Mouse (Mus musculus) intestine, embryonic 15.5 days (tissue): ENCODE measurements around the gene Rassf3. TPM values are rescaled to one million over a fixed set of nuclear protein-coding genes. Genes with fewer than 3 reads are reported as not detected.
A peak's percentile ranks its signal among the peaks of the same experiment; 100 is the strongest.

Source experiments
- ATAC-seq: fragments of 200-750 bp; cut with Nextera tagmentation; 2 replicates; pipeline ENCODE4 v1.8.0; 2017; ENCODE audit warnings: moderate TSS enrichment, moderate library complexity
- H3K27ac ChIP-seq: fragments of 300-500 bp; sonication (generic); 2 replicates; pipeline ENCODE4 v1.5.1; 2015; ENCODE audit warnings: mild to moderate bottlenecking, inconsistent platforms
- H3K27me3 ChIP-seq: fragments of 300-500 bp; sonication (generic); replicated peaks from 2 replicates; pipeline ENCODE4 v1.6.1; 2015; ENCODE audit warnings: inconsistent platforms
- H3K36me3 ChIP-seq: fragments of 300-500 bp; sonication (generic); 2 replicates; pipeline ENCODE4 v1.6.1; 2015; ENCODE audit warnings: inconsistent platforms
- H3K4me1 ChIP-seq: fragments of 300-500 bp; sonication (generic); replicated peaks from 2 replicates; pipeline ENCODE4 v1.6.1; 2015; ENCODE audit warnings: inconsistent platforms
- H3K4me2 ChIP-seq: fragments of 300-500 bp; sonication (generic); replicated peaks from 2 replicates; pipeline ENCODE4 v1.6.1; 2015; ENCODE audit warnings: mild to moderate bottlenecking, inconsistent platforms
- H3K4me3 ChIP-seq: fragments of 300-500 bp; sonication (generic); replicated peaks from 2 replicates; pipeline ENCODE4 v1.5.1; 2015; ENCODE audit warnings: inconsistent platforms
- H3K9ac ChIP-seq: fragments of 300-500 bp; sonication (generic); 2 replicates; pipeline ENCODE4 v1.6.1; 2015; ENCODE audit warnings: inconsistent platforms
- H3K9me3 ChIP-seq: fragments of 300-500 bp; sonication (generic); 2 replicates; pipeline ENCODE4 v1.6.1; 2016; ENCODE audit warnings: inconsistent platforms
- WGBS: fragments of 180-500 bp; shearing (Covaris S2); methylation state at CpG from one replicate; pipeline ENCODE4 v1.1.7; 2015; 5-methylcytosine and 5-hydroxymethylcytosine counted together
- polyA plus RNA-seq: library from polyadenylated mRNA; unstranded; fragments of >200 nt; fragmentation: Nextera tagmentation; extraction: Ambion mirVana; gene quantifications from 2 replicates; pipeline ENCODE4 v1.2.1, GENCODE M21; 2015

Gene Rassf3
- polyA plus RNA-seq, 1 experiment from 2014 or later, result 23.5 TPM

DNA sequence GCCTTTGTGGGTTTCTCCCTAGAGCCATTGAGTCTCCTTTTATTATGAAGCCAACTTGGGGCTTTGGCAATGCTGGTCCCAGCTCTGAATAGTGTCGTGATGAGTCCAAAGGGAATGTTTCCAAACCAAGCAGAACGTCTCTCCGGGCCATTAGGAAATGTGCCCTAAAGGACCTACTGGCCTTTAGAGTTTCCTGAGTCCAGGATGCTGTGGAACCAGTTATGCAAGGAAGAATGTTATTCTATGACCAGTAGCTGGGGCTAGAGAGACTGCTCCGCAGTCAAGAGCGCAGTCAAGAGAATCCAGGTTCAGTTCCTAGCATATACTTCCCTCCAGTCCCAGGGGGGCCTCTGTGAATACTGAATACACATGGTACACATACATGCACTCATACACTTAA lies 23.9 kb upstream of the Rassf3 start:
- Histone ChIP-seq H3K36me3 (no peaks in the 10 kb centered on the region), H3K9me3 (no peaks in the 10 kb centered on the region), H3K4me2 (no peak overlapping the region), H3K27ac (peak overlapping the region; percentile 48), H3K4me3 (no peak overlapping the region), H3K27me3 (no peaks in the 10 kb centered on the region), H3K9ac (no peak overlapping the region), H3K4me1 (peaks cover 21% of the 10 kb centered on the region)
- peak; percentile 78 for ATAC-seq
- WGBS, result 58% methylated on average over 5 of the region's 5 CpGs

DNA sequence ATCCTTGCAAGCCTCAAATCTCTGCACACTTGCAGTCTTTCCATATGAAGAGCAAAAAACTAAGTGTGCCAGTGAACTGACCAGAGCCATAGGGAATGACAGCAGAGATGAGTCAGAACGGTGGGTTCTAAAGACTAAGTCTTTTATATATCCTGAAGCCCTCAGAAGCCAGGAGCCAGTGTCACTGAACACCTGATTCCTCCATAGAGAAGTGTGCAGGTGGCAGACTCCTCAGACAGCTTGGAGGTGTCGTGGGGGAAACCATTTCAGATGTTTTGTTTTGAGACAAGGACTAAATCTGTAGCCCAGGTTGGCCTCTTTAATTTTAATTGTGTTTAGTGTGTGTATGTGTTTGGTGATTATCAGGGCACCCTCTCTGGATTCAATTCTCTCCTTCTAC lies 22.9 kb upstream of the Rassf3 start:
- Histone ChIP-seq H3K4me1 (peaks cover 17% of the 10 kb centered on the region), H3K4me3 (no peak overlapping the region), H3K27ac (no peak overlapping the region), H3K9me3 (no peaks in the 10 kb centered on the region), H3K4me2 (no peak overlapping the region), H3K36me3 (no peaks in the 10 kb centered on the region), H3K27me3 (no peaks in the 10 kb centered on the region), H3K9ac (no peak overlapping the region)
- no peak for ATAC-seq
- 57% methylated on average over 2 of the region's 2 CpGs for WGBS

DNA sequence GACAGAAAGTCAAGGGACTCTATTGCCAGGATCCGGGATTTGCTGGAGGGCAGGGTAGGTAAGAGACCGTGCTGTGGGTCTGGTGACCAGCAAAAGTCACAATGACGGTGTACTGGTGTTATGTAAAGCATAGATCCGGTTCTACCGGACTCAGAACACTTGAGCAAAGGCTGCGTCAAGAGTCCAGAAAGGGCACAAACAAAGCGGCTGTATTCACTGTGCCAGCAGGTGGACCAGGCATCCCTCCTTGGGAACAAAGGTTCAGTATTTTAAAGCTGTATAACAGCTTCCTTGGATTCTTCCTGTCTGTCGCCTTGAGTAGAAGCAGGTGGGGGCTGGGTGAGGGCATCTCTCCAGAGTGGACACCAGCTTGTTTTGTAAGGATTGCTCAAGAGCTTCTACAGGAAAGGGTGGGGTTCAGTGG lies 22.3 kb upstream of the Rassf3 start:
- Histone ChIP-seq H3K4me1 (peaks cover 17% of the 10 kb centered on the region), H3K9ac (no peak overlapping the region), H3K9me3 (no peaks in the 10 kb centered on the region), H3K4me2 (no peak overlapping the region; the same call in 1 of the 2 replicates), H3K4me3 (no peak overlapping the region), H3K27me3 (no peaks in the 10 kb centered on the region), H3K36me3 (no peaks in the 10 kb centered on the region), H3K27ac (peak overlapping the region; percentile 45)
- WGBS, result 56% methylated on average over 8 of the region's 8 CpGs
- ATAC-seq, result peak; percentile 34

DNA sequence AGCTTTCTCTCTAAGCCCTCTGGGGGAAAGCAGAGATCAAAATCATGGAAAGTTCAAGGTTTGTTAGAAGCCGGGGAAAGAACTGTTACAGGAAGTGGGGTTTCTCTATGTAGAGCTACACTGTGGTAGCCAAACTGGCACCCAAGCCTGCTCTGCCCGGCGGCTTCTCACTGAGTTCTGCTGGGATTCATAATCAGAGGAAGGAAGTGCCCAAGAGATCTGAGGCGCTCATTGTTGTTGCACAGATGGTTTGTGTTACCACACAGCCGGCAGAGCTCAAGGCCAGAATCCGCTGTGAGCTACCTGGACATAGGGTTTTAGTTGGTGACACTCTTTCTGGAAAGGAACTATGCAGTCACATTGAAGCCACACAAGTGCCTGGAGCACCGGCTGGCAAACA lies 21.8 kb upstream of the Rassf3 start:
- peaks cover 17% of the 10 kb centered on the region for H3K4me1 ChIP-seq
- no peak overlapping the region for H3K9ac ChIP-seq
- no peaks in the 10 kb centered on the region for H3K27me3 ChIP-seq
- no peaks in the 10 kb centered on the region for H3K36me3 ChIP-seq
- ATAC-seq, result no peak
- H3K4me3 ChIP-seq, result no peak overlapping the region
- WGBS, result 79% methylated on average over 7 of the region's 7 CpGs
- H3K27ac ChIP-seq, result peak overlapping the region; percentile 45
- H3K4me2 ChIP-seq, result no peak overlapping the region
- no peaks in the 10 kb centered on the region for H3K9me3 ChIP-seq

DNA sequence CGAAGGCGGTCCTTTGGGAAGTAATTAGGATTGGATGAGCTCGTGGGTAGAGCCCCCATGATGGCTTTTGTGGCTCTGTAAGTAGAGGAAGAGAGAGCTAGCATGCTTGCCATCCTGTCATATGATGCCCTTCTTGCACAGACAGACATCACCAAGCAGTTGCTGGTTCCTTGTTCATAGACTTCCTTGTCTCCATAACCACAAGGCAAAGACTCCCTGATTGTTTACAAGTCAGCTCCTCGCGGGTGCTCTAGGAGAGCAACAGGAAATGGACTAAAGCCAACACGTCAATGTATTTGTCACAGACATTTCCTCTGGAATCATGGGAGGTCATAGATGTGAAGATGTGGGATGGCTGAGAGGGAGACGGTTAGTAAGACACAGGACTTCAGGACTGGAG lies 20.5 kb upstream of the Rassf3 start:
- no peak for ATAC-seq
- no peaks in the 10 kb centered on the region for H3K9me3 ChIP-seq
- H3K36me3 ChIP-seq, result no peaks in the 10 kb centered on the region
- no peak overlapping the region for H3K4me3 ChIP-seq
- H3K27me3 ChIP-seq, result no peaks in the 10 kb centered on the region
- WGBS, result 56% methylated on average over 7 of the region's 7 CpGs
- no peak overlapping the region for H3K9ac ChIP-seq
- peaks cover 17% of the 10 kb centered on the region for H3K4me1 ChIP-seq
- no peak overlapping the region for H3K27ac ChIP-seq
- no peak overlapping the region for H3K4me2 ChIP-seq

DNA sequence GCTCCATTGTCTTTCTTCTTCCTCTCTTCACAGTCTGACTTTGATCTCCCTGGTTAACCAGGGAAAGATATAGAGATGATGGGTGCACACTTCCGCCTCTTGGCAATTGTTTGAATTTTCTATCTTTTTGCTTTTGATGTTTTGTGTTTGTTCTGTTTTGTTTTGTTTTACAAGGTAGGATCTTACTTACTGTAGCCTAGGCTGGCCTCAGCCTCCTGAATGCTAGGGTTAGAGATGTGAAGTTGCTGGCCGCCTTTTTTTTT lies 17.9 kb upstream of the Rassf3 start:
- peaks cover 11% of the 10 kb centered on the region for H3K4me1 ChIP-seq
- no peak overlapping the region for H3K4me3 ChIP-seq
- no peaks in the 10 kb centered on the region for H3K9me3 ChIP-seq
- H3K4me2 ChIP-seq, result no peak overlapping the region
- no peak overlapping the region for H3K27ac ChIP-seq
- no peaks in the 10 kb centered on the region for H3K36me3 ChIP-seq
- WGBS, result 89% methylated on average over 2 of the region's 2 CpGs
- no peak for ATAC-seq
- no peak overlapping the region for H3K9ac ChIP-seq
- no peaks in the 10 kb centered on the region for H3K27me3 ChIP-seq

DNA sequence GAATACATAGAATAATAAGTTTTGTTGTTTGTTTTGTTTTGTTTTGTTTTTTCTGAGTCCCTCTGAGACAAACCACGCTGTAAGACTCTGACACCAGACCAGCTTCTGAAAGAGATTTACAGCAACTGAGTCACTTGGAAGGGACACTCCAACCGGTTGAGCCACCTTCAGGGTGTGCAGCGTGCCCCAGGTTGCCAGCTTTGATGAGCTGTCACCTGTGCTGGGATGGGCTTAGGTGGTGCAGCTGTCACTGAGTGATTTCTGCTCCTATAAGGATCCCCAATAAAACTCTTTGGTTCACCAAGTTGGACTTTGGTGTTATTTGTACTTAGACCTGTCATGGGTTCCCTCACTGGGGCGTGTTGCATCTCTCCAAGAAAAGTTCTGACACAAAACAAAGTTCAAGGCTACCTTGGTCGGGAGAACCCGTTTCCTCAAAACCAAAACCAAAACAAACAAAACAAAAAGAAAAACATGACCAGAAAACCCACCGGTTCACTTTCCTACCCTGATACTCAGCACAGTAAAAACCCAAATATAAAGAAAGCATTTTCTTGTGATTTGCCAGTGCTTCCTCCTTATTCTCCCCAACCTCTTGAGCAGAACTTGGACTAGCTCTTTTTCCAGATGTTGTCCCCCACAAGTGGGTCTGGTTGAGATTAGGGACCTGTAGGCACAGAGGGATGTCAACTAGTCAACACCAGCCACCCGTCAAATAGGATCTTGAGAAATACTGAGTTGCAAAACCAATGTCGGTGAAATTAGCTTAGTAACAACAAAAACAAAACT lies 17.4 kb upstream of the Rassf3 start:
- H3K27me3 ChIP-seq, result no peaks in the 10 kb centered on the region
- H3K4me2 ChIP-seq, result peak overlapping the region; percentile 1; the same call in 1 of the 2 replicates
- 62% methylated on average over 9 of the region's 9 CpGs for WGBS
- H3K36me3 ChIP-seq, result no peaks in the 10 kb centered on the region
- ATAC-seq, result peak; percentile 95
- H3K4me1 ChIP-seq, result peaks cover 10% of the 10 kb centered on the region
- H3K4me3 ChIP-seq, result no peak overlapping the region
- no peak overlapping the region for H3K9ac ChIP-seq
- 0 out of 2 replicates have a peak overlapping the region, but pooled peaks have one; percentile 3 for H3K27ac ChIP-seq
- H3K9me3 ChIP-seq, result no peaks in the 10 kb centered on the region

DNA sequence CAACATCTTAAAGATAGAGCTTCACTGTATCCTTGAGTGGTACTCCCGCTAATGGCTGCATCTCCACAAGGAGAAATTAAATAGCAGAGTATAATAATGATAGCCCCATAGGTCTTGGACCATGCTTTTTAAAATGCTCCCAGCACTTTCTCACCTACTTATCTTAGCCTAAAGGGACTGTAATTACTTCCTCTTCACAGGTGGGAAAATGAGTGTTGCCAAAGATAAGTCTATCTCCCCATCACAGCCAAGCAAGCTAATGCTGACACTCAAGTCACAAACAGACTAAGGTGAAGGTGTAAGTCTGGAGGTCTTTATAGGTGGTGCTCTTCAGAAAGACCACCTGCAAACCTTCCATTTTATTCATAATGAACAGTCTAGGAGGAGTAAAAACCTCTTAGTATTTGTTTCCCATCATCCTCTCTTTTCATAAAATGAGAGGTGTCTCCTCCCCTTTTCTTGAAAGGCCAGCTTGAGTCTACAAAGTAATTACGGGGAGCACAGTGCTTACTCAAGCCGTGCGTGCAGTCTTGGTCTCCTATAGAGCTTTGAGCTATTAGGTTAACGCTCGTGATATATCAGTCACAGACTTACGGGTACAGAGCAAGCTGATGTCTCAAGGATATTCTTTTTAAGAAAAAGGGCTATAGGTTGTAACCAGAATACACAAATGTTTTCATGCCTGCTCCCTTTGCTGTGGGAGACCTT lies 16.6 kb upstream of the Rassf3 start:
- peaks cover 2% of the 10 kb centered on the region; the same call in 1 of the 2 replicates for H3K4me1 ChIP-seq
- H3K9me3 ChIP-seq, result no peaks in the 10 kb centered on the region
- no peaks in the 10 kb centered on the region for H3K27me3 ChIP-seq
- no peaks in the 10 kb centered on the region for H3K36me3 ChIP-seq
- peak overlapping the region; percentile 3; the same call in 1 of the 2 replicates for H3K27ac ChIP-seq
- H3K9ac ChIP-seq, result no peak overlapping the region
- WGBS, result 62% methylated on average over 7 of the region's 7 CpGs
- no peak overlapping the region for H3K4me3 ChIP-seq
- 0 out of 2 replicates have a peak overlapping the region, but pooled peaks have one; percentile 1 for H3K4me2 ChIP-seq
- ATAC-seq, result peak; percentile 68

DNA sequence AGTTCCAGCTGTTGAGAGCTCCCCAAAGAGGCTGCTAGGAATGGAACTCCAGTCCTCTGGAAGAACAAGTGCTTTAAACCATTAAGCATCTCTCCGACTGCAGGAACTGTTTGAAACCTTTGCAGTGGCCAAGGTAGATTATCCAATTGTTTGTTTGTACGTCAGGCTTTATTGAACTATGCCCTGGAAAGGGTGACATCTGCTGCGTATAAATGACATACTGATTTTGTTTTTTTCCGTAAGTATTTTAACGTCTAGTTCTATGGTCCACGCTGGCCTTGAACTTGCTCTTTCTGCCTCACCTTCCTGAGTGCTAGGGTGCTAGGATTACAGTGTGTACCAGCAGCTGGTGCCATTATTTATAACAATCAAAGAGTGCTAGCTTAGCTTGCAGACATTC lies 13.8 kb upstream of the Rassf3 start:
- no peak overlapping the region for H3K4me2 ChIP-seq
- no peaks in the 10 kb centered on the region for H3K36me3 ChIP-seq
- H3K9me3 ChIP-seq, result no peaks in the 10 kb centered on the region
- H3K9ac ChIP-seq, result no peak overlapping the region
- H3K27me3 ChIP-seq, result no peaks in the 10 kb centered on the region
- no peak for ATAC-seq
- 87% methylated on average over 6 of the region's 6 CpGs for WGBS
- no peak overlapping the region for H3K4me3 ChIP-seq
- H3K4me1 ChIP-seq, result no peaks in the 10 kb centered on the region; the same call in 1 of the 2 replicates
- H3K27ac ChIP-seq, result no peak overlapping the region

DNA sequence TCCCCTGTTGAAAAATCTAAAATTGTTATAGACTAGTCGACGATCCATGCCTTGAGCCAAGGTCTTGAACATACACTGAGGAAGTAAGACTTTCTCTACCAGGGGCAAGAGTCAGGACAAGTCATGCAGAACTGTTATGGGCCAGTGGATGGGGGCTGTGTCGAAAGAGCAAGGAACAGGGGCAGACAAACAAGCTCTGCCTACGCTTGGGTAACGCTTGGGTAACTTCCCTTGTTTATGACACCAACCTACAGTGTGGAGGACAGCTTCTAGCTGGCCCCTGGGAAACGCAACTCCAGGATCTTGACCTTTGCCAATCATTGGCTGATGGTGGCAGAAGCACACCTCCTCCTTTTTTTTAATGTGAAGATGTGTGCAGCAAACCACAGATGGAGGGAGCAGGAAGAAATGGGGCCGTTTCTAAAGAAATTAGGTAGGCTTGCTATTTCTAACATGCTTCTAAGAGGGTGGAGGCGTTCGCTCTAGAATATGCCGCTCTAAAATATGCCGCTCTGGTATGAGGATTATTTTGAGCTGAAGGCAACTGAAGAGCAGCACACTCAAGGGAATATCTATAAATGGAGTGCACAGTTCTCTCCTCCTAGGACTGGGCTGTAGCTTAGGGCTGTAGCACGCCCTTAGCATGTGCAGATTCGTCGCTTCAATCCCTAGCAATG lies 12.6 kb upstream of the Rassf3 start:
- Histone ChIP-seq H3K27ac (no peak overlapping the region), H3K4me1 (no peaks in the 10 kb centered on the region; the same call in 1 of the 2 replicates), H3K36me3 (no peaks in the 10 kb centered on the region), H3K9ac (no peak overlapping the region), H3K9me3 (no peaks in the 10 kb centered on the region), H3K27me3 (no peaks in the 10 kb centered on the region), H3K4me3 (no peak overlapping the region), H3K4me2 (no peak overlapping the region)
- no peak for ATAC-seq
- WGBS, result 86% methylated on average over 14 of the region's 14 CpGs

DNA sequence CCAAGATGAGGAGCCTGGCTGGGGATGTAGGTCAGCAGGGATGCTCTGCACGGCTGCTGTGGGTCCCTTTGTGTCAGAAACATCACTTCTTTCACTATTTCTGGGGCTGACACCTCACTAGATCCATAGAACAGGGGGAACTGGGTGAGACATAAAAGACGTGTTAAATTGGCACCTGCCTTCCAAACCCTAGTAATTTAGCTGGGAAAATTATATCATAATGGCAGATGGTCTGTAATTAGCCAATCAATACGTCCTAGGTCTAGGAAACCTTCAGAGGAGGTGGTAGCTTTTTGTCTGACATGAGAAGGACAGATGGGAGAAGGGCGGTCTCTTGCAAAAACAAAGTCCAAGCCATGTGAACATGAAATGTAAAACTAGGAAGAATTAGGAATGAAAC lies 11.6 kb upstream of the Rassf3 start:
- no peaks in the 10 kb centered on the region for H3K27me3 ChIP-seq
- no peak overlapping the region for H3K4me3 ChIP-seq
- no peaks in the 10 kb centered on the region; the same call in 1 of the 2 replicates for H3K4me1 ChIP-seq
- H3K4me2 ChIP-seq, result no peak overlapping the region
- no peak overlapping the region for H3K9ac ChIP-seq
- H3K9me3 ChIP-seq, result no peaks in the 10 kb centered on the region
- WGBS, result 73% methylated on average over 4 of the region's 4 CpGs
- H3K36me3 ChIP-seq, result no peaks in the 10 kb centered on the region
- ATAC-seq, result no peak
- H3K27ac ChIP-seq, result no peak overlapping the region

DNA sequence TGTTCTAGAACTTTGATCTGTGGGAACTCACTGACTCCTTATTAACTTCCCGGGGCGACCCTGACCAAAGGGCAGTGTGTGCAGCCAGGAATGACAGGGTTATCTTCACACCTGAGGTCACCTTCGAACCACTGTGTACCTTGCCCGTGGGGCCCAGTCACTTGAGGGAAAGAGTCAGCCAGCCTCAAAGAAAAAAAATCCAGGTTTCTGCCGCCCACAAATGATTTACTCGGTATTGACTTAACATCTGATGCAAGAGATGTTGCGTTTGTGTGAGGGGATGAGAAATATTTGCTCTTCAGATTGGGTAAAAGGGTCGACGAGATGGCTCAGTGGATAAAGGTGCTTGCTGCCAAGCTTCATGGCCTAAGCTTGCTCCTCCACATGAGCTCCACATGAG lies 10.2 kb upstream of the Rassf3 start:
- no peaks in the 10 kb centered on the region for H3K36me3 ChIP-seq
- ATAC-seq, result peak; percentile 94
- H3K4me2 ChIP-seq, result no peak overlapping the region
- H3K9ac ChIP-seq, result no peak overlapping the region
- no peaks in the 10 kb centered on the region for H3K4me1 ChIP-seq
- H3K9me3 ChIP-seq, result no peaks in the 10 kb centered on the region
- H3K27me3 ChIP-seq, result no peaks in the 10 kb centered on the region
- H3K4me3 ChIP-seq, result no peak overlapping the region
- H3K27ac ChIP-seq, result peak overlapping the region; percentile 20
- WGBS, result 61% methylated on average over 9 of the region's 9 CpGs
